Mouse (Mus musculus) Patski (cell line): Measurements from ENCODE around the gene 1700017B05Rik. TPM values are rescaled to one million over a fixed set of nuclear protein-coding genes. Genes with fewer than 3 reads are reported as not detected.

Experiments used
- ATAC-seq: fragments of 100-300 bp; one replicate; pipeline ENCODE4 v1.8.0; 2021
- CTCF ChIA-PET: fragments of 350-600 bp; sonication (Branson Sonifier 250); formaldehyde crosslinking; loops from one replicate; lab custom pipeline; 2022; ENCODE audit warnings: inconsistent platforms; lab: Charles Lee
- POLR2A ChIA-PET: fragments of 350-600 bp; sonication (Branson Sonifier 250); formaldehyde crosslinking; loops from one replicate; lab custom pipeline; 2022; ENCODE audit warnings: antibody characterized with exemption, inconsistent platforms; lab: Charles Lee
- DNase-seq: peaks from one replicate; pipeline ENCODE4 v3.0.0-alpha.2; 2011; ENCODE audit warnings: low read depth, low spot score
- H3K27me3 ChIP-seq: fragments of 371-371 bp; one replicate; pipeline ENCODE4 v1.5.1; 2021
- CTCF ChIP-seq: fragments of 100-300 bp; IDR thresholded peaks from one replicate; pipeline ENCODE4 v1.5.1; 2021
- in situ Hi-C: fragments of 300-500 bp; cut with MboI; formaldehyde crosslinking; loops from 3 replicates; pipeline ENCODE4 v1.11.1; 2018; ENCODE audit warnings: low pct_unique_long_range_greater_than_20kb, mixed read lengths
- polyA plus RNA-seq: library from polyadenylated mRNA; unstranded; gene quantifications from one replicate; pipeline ENCODE4 v1.2.3, GENCODE M21; 2021

1700017B05Rik gene
- polyA plus RNA-seq, 1 experiment from 2014 or later = 38.2 TPM

- DNase-seq = no peak
- H3K27me3 ChIP-seq = no peaks in the 10 kb centered on the region
- ChIA-PET POLR2A (no interaction called here), CTCF (interaction anchor here (0.8 to 1.2 kb wide), 2 partner anchors 16 to 20 kb away, joined by 3 read pairs; no protein-coding TSS in a partner anchor)
- in situ Hi-C loops = no loop called here
- no peak for TF ChIP-seq CTCF
- ATAC-seq = no peak
These were observed 36.4 kb downstream of the 1700017B05Rik start for GRCm38 (mm10) chr9:57225780-57226627.

GRCm38 (mm10) chr9:57223341-57223740 lies 39.1 kb downstream of the 1700017B05Rik start:
- CTCF ChIA-PET = no interaction called here
- H3K27me3 ChIP-seq = no peaks in the 10 kb centered on the region

GRCm38 (mm10) chr9:57220356-57220755 lies 42.1 kb downstream of the 1700017B05Rik start:
- peak; percentile 68 for TF ChIP-seq CTCF
- ChIA-PET CTCF (interaction anchor here (0.7 to 2.0 kb wide), 7 partner anchors 9 to 329 kb away, joined by 3 to 7 read pairs (median 3); no protein-coding TSS in a partner anchor), POLR2A (interaction anchor here (0.7 kb wide), 1 partner anchor 245 kb away, joined by 4 read pairs; no protein-coding TSS in a partner anchor)
- in situ Hi-C loops = no loop called here
- DNase-seq (no peak), ATAC-seq (no peak)
- no peaks in the 10 kb centered on the region for H3K27me3 ChIP-seq

More at GRCm38 (mm10) chr9:57223341-57223740, 39.1 kb downstream of the 1700017B05Rik start:
- no peak for ATAC-seq
- DNase-seq = no peak
- TF ChIP-seq CTCF = no peak
- in situ Hi-C loops = no loop called here
- POLR2A ChIA-PET = no interaction called here

GRCm38 (mm10) chr9:57219511-57219910 lies 42.9 kb downstream of the 1700017B05Rik start:
- no peak for TF ChIP-seq CTCF
- in situ Hi-C loops = loop anchor here (10.0 kb wide), 2 partner anchors 165 to 325 kb away; no protein-coding TSS in a partner anchor
- POLR2A ChIA-PET = interaction anchor here (0.7 kb wide), 1 partner anchor 246 kb away, joined by 4 read pairs; no protein-coding TSS in a partner anchor
- ATAC-seq (no peak), DNase-seq (no peak)
- H3K27me3 ChIP-seq = no peaks in the 10 kb centered on the region
- CTCF ChIA-PET = interaction anchor here (1.4 to 2.0 kb wide), 3 partner anchors 10 to 326 kb away, joined by 3 to 7 read pairs (median 4); no protein-coding TSS in a partner anchor

GRCm38 (mm10) chr9:57218776-57219175 lies 43.6 kb downstream of the 1700017B05Rik start:
- TF ChIP-seq CTCF = no peak
- in situ Hi-C loops = loop anchor here (10.0 kb wide), 2 partner anchors 164 to 324 kb away; no protein-coding TSS in a partner anchor
- no peaks in the 10 kb centered on the region for H3K27me3 ChIP-seq
- CTCF ChIA-PET = interaction anchor here (1.5 kb wide), 1 partner anchor 34 kb away, joined by 4 read pairs; no protein-coding TSS in a partner anchor
- POLR2A ChIA-PET = no interaction called here
- ATAC-seq (no peak), DNase-seq (no peak)

- ChIA-PET CTCF (no interaction called here), POLR2A (no interaction called here)
- no peak for DNase-seq
- in situ Hi-C loops = loop anchor here (10.0 kb wide), 2 partner anchors 162 to 322 kb away; no protein-coding TSS in a partner anchor
- TF ChIP-seq CTCF = no peak
- no peaks in the 10 kb centered on the region for H3K27me3 ChIP-seq
- ATAC-seq = no peak
These were observed 45.2 kb downstream of the 1700017B05Rik start for GRCm38 (mm10) chr9:57217220-57217619.

GRCm38 (mm10) chr9:57214500-57214899 lies 47.9 kb downstream of the 1700017B05Rik start:
- CTCF ChIA-PET = no interaction called here
- TF ChIP-seq CTCF = no peak
- POLR2A ChIA-PET = interaction anchor here (0.5 kb wide), 1 partner anchor 302 kb away, joined by 3 read pairs; no protein-coding TSS in a partner anchor
- in situ Hi-C loops = loop anchor here (10.0 kb wide), 2 partner anchors 160 to 320 kb away; no protein-coding TSS in a partner anchor
- DNase-seq (no peak), ATAC-seq (no peak)
- H3K27me3 ChIP-seq = no peaks in the 10 kb centered on the region

GRCm38 (mm10) chr9:57212448-57213222 lies 49.8 kb downstream of the 1700017B05Rik start:
- TF ChIP-seq CTCF = no peak
- ChIA-PET CTCF (interaction anchor here (1.1 kb wide), 1 partner anchor 8 kb away, joined by 3 read pairs; no protein-coding TSS in a partner anchor), POLR2A (interaction anchor here (0.7 to 1.2 kb wide), 2 partner anchors 29 to 224 kb away, joined by 3 to 7 read pairs; no protein-coding TSS in a partner anchor)
- in situ Hi-C loops = loop anchor here (10.0 kb wide), 2 partner anchors 158 to 318 kb away; no protein-coding TSS in a partner anchor
- no peaks in the 10 kb centered on the region for H3K27me3 ChIP-seq
- ATAC-seq (peak; percentile 51), DNase-seq (no peak)

GRCm38 (mm10) chr9:57209316-57209715 lies 53.1 kb downstream of the 1700017B05Rik start:
- peak; percentile 79 for TF ChIP-seq CTCF
- no peak for ATAC-seq
- ChIA-PET POLR2A (interaction anchor here (1.2 kb wide), 1 partner anchor 225 kb away, joined by 3 read pairs; no protein-coding TSS in a partner anchor), CTCF (interaction anchor here (0.7 to 1.9 kb wide), 6 partner anchors 11 to 229 kb away, joined by 3 to 5 read pairs (median 3); no protein-coding TSS in a partner anchor)
- H3K27me3 ChIP-seq = no peaks in the 10 kb centered on the region
- in situ Hi-C loops = loop anchor here (5.0 kb wide), 1 partner anchor 313 kb away; the partner anchor contains the start of gene Cox5a
- no peak for DNase-seq
